Mouse (Mus musculus) liver, postnatal 0 days (tissue): Measurements from ENCODE around the gene Bcl2l1.

Experiments used
- CTCF ChIP-seq: sonication (generic); IDR thresholded peaks from 2 replicates; pipeline ENCODE4 v1.5.1; 2016; ENCODE audit warnings: antibody characterized with exemption, low read depth
- EP300 ChIP-seq: IDR thresholded peaks from 2 replicates; pipeline ENCODE4 v1.6.1; 2016; ENCODE audit warnings: antibody characterized with exemption, low read depth, mild to moderate bottlenecking

DNA sequence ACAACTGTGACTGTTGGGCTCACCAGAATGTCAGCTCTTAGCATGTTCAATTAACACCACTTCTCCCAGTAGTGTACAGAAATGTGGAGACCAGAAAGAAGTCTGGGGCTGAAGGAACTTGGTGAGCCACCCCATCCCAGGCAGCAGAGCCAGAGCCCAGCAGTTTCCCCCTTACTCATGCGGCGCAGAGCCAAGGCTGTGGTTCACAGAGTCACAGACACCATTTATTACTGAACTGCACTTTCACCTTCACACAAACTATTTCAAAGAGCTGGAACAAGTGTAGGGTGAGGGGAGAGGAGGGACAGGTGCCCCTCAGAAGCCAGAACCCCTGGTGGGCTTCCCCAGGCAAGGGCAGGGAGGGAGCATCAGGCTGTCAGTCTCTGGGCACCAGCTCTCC lies 51.1 kb downstream of the Bcl2l1 start:
- TF ChIP-seq EP300 (no peak), CTCF (no peak)
